Mouse (Mus musculus): ENCODE measurements around the gene Mvp. TPM values are rescaled to one million over a fixed set of nuclear protein-coding genes. Genes with fewer than 3 reads are reported as not detected.

Gene Mvp
- polyA plus RNA-seq, 1 experiment: 353 TPM

DNA sequence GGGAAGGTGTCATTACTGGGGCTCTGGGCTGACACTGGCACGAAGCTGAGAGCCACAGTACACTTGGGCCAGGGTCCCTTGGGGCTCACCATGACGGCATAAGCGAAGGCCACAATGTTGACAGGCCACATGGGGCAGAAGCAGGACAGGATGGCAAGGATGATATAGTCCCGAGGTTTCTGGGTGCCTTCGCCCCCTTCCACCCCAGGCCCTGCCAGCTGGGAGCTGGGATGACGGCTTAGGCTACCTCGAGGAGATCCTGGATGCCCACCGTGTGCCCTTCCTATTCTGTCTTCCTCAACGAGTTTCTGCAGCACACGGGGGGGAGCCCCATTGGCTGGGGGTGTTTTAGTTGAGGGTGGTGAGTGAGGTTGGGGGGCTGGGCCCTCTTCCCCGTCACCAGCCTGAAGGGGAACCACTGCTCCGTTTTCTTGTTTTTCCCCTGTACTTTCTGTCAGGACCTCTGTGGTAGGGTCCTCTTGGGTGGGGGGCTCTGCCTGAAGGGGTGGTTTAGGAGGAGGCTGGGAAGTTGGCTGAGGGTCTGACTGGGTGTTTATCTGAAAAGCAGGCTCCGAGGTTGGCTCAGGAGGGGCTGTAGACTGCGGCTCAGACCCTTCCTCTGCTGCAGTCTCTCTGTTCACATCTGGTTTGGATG is 5.0 kb upstream of the Mvp start:
- Histone ChIP-seq H3K4me1 (ENCODE audit: control insufficient read depth, insufficient read depth, insufficient read length, low read length) (peaks cover 13% of the 10 kb centered on the region), H3K27ac (ENCODE audit: insufficient read depth, low read depth, low read length) (no peak overlapping the region), H3K27me3 (ENCODE audit: control insufficient read depth, insufficient read depth, low read length) (no peaks in the 10 kb centered on the region), H3K36me3 (ENCODE audit: control insufficient read depth, insufficient read depth, low read length) (peaks cover 25% of the 10 kb centered on the region), H3K4me3 (ENCODE audit: low read depth, low read length) (no peak overlapping the region)
- no peak for TF ChIP-seq CTCF (IDR thresholded peaks at IDR 0.05; ENCODE audit: extremely low read depth, insufficient read length, insufficient replicate concordance, low read depth, low read length)
- TF ChIP-seq POLR2A (IDR thresholded peaks at IDR 0.05; ENCODE audit: low read depth, low read length): no peak
- WGBS: 79% methylated on average over 14 of the region's 14 CpGs

DNA sequence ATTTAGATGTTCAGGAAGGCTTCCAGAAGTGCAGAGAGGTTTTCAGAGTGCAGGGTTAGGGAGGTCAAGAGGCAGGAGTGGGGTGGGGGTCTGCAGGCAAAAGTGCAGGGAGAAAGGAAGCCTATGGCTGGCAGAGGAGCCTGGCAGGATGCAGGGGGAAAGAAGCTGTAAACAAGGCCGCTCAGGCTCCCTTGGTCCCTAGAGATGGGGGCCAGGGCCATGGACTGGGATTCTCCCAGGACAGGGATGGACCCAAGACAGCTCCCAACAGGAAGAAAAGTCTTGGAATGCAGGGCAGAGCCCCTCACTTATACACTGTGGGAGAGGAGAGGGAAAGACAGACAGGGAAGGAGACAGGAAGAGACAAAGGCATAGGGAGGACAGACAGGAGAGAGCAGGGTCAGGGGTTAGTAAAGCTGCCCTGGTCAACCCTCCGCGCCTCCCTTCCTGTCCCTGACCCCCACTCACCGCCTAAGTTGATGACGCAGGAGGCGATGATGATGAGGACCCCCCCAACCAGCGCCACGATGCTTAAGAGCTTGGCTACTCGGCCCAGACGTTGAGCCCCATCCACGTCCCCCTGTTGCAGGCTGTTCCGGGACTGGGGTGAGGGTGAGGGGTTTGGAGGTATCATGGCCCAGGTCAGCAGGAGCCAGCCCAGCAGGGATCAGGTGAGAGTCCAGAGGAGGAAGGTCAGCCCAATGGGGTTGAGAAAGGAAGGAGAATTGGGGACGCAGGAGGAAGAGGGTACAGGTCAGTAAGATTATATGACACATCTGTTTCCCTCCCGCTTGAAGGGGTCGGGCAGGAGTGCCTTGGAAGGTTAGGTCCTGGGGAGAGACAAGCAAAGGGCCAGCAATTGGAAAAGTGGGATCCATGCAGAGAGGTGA is 4.2 kb upstream of the Mvp start:
- 87% methylated on average over 15 of the region's 15 CpGs for WGBS
- Histone ChIP-seq H3K27ac (ENCODE audit: insufficient read depth, low read depth, low read length) (no peak overlapping the region), H3K4me1 (ENCODE audit: control insufficient read depth, insufficient read depth, insufficient read length, low read length) (peaks cover 13% of the 10 kb centered on the region), H3K4me3 (ENCODE audit: low read depth, low read length) (no peak overlapping the region), H3K36me3 (ENCODE audit: control insufficient read depth, insufficient read depth, low read length) (peaks cover 17% of the 10 kb centered on the region), H3K27me3 (ENCODE audit: control insufficient read depth, insufficient read depth, low read length) (no peaks in the 10 kb centered on the region)
- no peak for TF ChIP-seq POLR2A (IDR thresholded peaks at IDR 0.05; ENCODE audit: low read depth, low read length)
- TF ChIP-seq CTCF (IDR thresholded peaks at IDR 0.05; ENCODE audit: extremely low read depth, insufficient read length, insufficient replicate concordance, low read depth, low read length): no peak

DNA sequence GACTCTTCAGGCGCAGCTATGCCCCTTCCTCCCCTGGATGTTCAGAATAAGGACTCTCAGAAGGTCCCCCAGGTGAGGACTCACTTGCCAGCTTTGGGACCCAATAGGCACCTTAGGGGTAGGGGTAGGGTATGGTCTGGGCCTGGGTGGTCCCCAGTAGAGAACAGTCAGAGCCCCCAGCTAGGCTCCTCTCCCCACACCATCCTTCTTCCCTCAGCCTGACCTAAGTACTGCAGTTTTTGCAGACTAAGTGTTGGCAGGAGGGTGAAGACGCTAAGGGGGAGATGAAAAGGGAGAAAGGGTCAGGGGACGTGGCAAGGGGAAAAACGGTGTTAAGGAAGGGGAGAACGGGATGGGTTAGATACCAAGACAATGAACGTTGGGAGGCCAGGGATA is 3.5 kb upstream of the Mvp start:
- peaks cover 19% of the 10 kb centered on the region for H3K4me1 ChIP-seq (ENCODE audit: control insufficient read depth, insufficient read depth, insufficient read length, low read length)

DNA sequence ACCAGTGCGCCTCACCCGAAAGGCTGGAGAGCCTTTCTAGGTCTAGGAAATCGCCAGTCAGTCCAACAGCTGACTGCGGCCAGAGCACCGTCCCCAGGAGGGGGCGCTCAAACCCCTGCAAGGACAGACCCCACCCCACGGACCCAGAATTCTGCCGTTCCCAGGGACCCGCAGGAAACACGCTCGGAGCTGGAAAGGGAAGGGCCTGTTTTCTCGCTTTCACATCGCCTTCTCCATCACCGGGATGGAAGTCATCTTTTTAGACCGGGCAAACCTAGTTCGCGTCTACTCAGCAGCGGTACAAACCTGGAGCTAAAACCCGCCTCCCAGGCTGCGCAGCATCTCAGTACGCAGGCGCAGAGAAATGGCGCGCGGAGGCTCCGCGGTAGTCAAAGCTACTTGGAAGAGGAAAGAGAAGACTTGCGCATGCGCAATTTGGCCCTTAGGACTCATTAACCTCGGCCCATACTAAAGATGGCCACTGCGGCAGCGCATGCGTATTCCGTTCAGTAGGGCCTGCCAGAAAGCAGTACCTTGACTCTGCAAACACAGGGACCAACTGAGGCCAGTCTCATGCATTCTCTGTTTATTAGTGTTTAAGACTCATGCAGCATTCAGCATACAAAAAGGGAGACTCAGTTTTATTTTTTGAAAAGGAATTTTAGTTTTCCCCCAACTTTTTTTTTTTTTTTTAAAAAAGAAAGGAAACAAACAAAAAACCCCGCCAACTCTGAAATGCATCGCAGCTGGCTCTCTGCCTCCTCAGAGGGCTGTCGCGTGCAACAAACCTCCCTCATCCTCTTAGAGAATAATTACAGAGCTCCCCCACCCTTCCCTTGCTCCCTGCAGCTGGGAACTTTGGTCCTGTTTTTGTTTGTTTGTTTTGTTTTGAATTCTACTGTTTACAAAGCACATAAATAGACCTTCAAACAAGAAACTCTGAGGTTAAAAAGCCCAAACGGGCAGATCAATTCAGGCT is 2.8 kb upstream of the Mvp start, which contains the start of gene Pagr1a:
Pagr1a (minus strand) TSS at position 382 of the 979 bp plus-strand sequence.
- 2% methylated on average over 39 of the region's 39 CpGs for WGBS
- peak within 1 kb of the TSS; percentile 68 for H3K4me3 ChIP-seq (ENCODE audit: low read depth, low read length)
- no peaks in the 10 kb centered on the region for H3K27me3 ChIP-seq (ENCODE audit: control insufficient read depth, insufficient read depth, low read length)
- peaks cover 6% of the 10 kb centered on the region; the same call in 1 of the 2 replicates for H3K36me3 ChIP-seq (ENCODE audit: control insufficient read depth, insufficient read depth, low read length)
- TF ChIP-seq POLR2A (IDR thresholded peaks at IDR 0.05; ENCODE audit: low read depth, low read length) (peak; percentile 68), CTCF (IDR thresholded peaks at IDR 0.05; ENCODE audit: extremely low read depth, insufficient read length, insufficient replicate concordance, low read depth, low read length) (peak; percentile 98)
- H3K4me1 ChIP-seq (ENCODE audit: control insufficient read depth, insufficient read depth, insufficient read length, low read length): peaks cover 25% of the 10 kb centered on the region
- H3K27ac ChIP-seq (ENCODE audit: insufficient read depth, low read depth, low read length): peak within 1 kb of the TSS; percentile 90

More for the DNA sequence above, 3.5 kb upstream of the Mvp start:
- H3K4me3 ChIP-seq (ENCODE audit: low read depth, low read length): no peak overlapping the region
- peaks cover 11% of the 10 kb centered on the region; the same call in 1 of the 2 replicates for H3K36me3 ChIP-seq (ENCODE audit: control insufficient read depth, insufficient read depth, low read length)
- H3K27me3 ChIP-seq (ENCODE audit: control insufficient read depth, insufficient read depth, low read length): no peaks in the 10 kb centered on the region
- WGBS: 66% methylated on average over 6 of the region's 6 CpGs
- TF ChIP-seq POLR2A (IDR thresholded peaks at IDR 0.05; ENCODE audit: low read depth, low read length) (no peak), CTCF (IDR thresholded peaks at IDR 0.05; ENCODE audit: extremely low read depth, insufficient read length, insufficient replicate concordance, low read depth, low read length) (no peak)
- H3K27ac ChIP-seq (ENCODE audit: insufficient read depth, low read depth, low read length): no peak overlapping the region

DNA sequence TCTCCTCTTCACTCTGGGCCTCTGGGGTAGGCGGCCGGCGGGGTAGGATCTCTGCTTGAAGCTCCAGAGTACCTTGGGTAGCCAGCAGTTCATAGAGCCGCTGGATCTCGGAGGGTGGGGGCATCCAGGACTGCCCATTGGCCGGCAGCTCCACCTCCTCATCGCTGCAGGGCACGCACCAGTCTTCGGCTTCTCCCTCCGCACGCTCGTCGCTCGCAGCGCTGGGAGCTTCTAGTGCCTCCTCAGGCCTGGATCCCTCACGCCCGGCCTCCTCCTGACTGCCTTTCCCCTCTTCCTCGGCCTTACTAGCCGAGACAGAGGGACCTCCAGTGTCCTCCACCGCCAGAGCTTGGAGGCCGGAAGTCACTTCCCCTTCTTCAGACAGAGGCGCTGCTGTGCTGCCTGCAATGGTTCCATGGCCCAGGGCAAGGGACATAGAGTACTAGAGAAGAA is 2.1 kb upstream of the Mvp start:
- TF ChIP-seq POLR2A (IDR thresholded peaks at IDR 0.05; ENCODE audit: low read depth, low read length) (no peak; the same call in 1 of the 2 replicates), CTCF (IDR thresholded peaks at IDR 0.05; ENCODE audit: extremely low read depth, insufficient read length, insufficient replicate concordance, low read depth, low read length) (no peak)
- H3K27ac ChIP-seq (ENCODE audit: insufficient read depth, low read depth, low read length): peak overlapping the region; percentile 90
- peak overlapping the region; percentile 68 for H3K4me3 ChIP-seq (ENCODE audit: low read depth, low read length)
- H3K27me3 ChIP-seq (ENCODE audit: control insufficient read depth, insufficient read depth, low read length): no peaks in the 10 kb centered on the region
- H3K36me3 ChIP-seq (ENCODE audit: control insufficient read depth, insufficient read depth, low read length): peaks cover 5% of the 10 kb centered on the region
- peaks cover 30% of the 10 kb centered on the region for H3K4me1 ChIP-seq (ENCODE audit: control insufficient read depth, insufficient read depth, insufficient read length, low read length)
- under 1% methylated on average over 22 of the region's 22 CpGs for WGBS

DNA sequence TGATC is 1.9 kb upstream of the Mvp start, which contains the start of gene Pagr1b:
Pagr1b (minus strand) TSS at position 4 of the 5 bp plus-strand sequence.
- no peaks in the 10 kb centered on the region for H3K27me3 ChIP-seq (ENCODE audit: control insufficient read depth, insufficient read depth, low read length)
- peaks cover 30% of the 10 kb centered on the region for H3K4me1 ChIP-seq (ENCODE audit: control insufficient read depth, insufficient read depth, insufficient read length, low read length)
- peak within 1 kb of the TSS; percentile 90 for H3K27ac ChIP-seq (ENCODE audit: insufficient read depth, low read depth, low read length)
- peak within 1 kb of the TSS; percentile 68 for H3K4me3 ChIP-seq (ENCODE audit: low read depth, low read length)
- no peak for TF ChIP-seq POLR2A (IDR thresholded peaks at IDR 0.05; ENCODE audit: low read depth, low read length)
- H3K36me3 ChIP-seq (ENCODE audit: control insufficient read depth, insufficient read depth, low read length): peaks cover 5% of the 10 kb centered on the region
